Mouse (Mus musculus) layer of hippocampus, postnatal 10 days (tissue): ENCODE data around the gene Morn1. TPM values are rescaled to one million over a fixed set of nuclear protein-coding genes. Genes with fewer than 3 reads are reported as not detected.

Source experiments
- DNase-seq, 2 experiments: peaks; one replicate each; pipeline ENCODE4 v3.0.0; 2021; ENCODE audit warnings: low spot score in 2 of 2
- total RNA-seq, 2 experiments: library from RNA; stranded (reverse); gene quantifications; 2 replicates each; pipeline ENCODE4 v1.2.3; 2021

Morn1 gene
- total RNA-seq, 2 experiments from 2014 or later = 17.8 to 20.6 TPM

DNA sequence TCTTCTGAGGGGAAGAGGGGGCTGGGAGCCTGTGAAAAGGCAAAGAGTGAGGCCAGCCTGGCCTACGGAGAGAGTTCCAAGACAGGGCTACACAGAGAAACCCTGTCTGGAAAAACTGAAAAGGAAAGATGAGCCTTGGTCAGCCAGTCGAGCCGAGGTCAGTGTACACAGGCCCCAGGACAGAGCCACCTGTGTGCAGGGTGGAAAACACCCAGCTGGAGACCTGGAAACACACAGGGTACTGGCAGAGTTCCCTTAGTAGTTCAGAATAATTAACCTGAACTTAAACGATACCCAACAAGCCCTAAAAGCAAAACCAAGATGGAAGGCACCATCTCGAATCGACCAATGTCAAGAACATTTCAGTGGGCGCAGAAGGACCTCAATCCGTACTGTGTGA is 52.1 kb downstream of the Morn1 start:
- no peak for DNase-seq

- DNase-seq = no peak
Observed at GRCm38 (mm10) chr4:155139281-155140045, 53.1 kb downstream of the Morn1 start.

DNA sequence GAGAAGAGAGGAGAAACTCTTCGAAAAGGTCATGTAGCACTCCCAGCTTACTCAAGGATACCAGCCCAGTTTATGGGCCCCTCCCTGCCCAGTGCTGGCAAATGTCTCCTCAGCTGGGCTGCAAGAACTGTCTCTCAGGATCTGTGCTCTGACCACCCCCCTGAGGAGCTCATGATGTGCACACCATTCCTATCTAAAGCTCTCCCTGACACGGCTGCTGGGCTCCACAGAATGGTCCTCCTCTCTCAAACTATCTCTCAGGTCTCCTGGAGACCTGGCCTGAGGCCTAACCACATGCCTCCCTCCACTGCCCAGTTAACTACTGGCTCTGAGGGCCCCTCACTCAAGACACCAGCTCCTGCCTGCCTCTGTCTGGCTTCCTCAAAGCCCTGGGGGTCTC is 53.8 kb downstream of the Morn1 start:
- no peak for DNase-seq

- DNase-seq = no peak
Observed at GRCm38 (mm10) chr4:155140795-155141265, 54.5 kb downstream of the Morn1 start.

- DNase-seq = no peak
Observed at GRCm38 (mm10) chr4:155142836-155143235, 56.5 kb downstream of the Morn1 start.

- DNase-seq = no peak
Observed at GRCm38 (mm10) chr4:155143411-155143810, 57.0 kb downstream of the Morn1 start.

DNA sequence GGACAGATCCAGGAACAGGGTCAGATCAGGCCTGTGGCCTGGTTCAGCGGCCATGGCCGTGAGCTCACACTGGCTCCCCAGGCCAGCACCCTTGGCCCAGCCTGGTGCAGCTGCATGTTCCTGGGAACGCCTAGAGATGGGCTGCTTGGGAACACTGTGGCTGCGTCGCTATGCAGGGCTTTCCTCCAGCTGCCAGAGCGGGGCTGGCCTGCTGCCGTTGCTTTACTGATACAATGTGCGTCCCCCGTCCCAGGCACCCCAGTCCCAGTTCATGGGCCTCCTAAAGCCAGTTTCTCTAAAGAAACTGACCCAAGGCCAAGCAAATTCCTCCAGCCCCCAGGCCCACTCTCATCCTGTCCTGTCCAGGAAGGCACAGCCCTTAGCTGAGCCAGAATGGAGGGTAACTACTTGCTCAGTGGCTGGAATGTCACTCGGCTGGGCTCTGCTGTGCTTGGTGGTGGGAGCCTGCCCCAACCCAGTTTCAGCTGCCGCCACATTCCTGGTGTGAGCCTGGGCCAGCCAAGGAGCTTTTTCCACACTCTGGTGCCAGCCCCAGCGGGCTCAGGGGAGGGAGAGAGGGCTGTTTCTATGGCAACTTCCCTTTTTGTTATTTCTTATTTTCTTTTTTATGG is 57.6 kb downstream of the Morn1 start:
- DNase-seq = peak; percentile 71 to 74

GRCm38 (mm10) chr4:155144548-155145180 is 58.3 kb downstream of the Morn1 start:
- DNase-seq = no peak

- no peak for DNase-seq
Observed at GRCm38 (mm10) chr4:155146107-155146823, 59.9 kb downstream of the Morn1 start.

DNA sequence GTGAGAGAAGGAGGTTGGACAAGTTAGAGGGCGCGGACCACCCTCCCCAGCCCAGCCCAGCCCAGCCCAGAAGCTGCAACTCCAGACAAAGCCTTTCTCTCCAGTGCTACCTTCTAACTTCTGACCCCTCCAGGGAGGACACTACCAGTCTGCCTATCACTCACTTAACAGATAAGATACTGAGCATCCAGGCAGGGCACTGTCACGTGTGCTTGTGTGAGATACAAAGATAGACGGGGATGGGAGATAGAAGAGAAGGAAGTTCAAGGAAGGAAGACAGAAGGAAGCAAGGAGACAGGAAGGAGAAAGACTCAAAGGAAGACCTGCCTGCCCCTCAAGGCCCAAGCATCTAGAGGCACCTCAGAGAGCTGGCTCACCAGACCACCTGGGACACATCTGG is 62.1 kb downstream of the Morn1 start:
- no peak for DNase-seq

DNA sequence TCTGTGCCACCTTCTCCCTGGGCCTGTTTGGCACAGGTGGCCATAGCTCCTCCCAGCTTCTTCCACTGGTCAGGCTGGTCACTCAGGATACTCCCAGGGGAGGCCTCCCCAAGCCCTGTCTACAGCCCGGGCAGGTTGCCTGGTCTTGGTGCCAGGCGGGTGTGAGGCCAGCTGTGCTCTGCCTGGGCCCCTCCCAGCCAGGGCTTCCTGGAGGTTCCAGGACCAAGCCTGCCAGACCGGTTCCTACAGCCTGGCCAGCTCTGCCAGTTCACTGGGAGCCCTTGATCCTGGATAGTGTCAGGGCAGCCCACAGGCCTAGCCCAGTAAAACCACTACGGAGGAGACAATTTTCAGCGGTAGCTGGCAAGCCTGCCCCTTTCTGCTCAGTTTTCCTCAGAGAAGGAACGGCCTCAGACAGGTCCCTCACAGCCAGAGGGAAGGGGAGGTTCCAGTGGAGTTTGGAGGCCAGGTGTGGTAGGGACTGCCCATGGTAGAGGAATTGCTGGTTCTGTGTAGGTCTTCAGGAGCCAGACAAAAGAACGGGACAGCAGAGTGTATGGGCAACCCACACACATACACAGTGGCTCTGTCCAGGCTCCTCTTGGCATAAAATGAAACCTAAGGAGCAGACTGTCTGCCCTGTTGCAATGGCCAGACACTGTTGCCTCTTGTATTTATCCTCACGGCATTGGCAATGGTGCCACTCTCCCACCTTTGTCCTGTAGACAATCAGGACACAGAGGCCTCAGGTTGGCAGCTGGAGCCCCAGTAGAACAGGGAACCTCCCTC is 62.7 kb downstream of the Morn1 start:
- no peak for DNase-seq

- DNase-seq = no peak
Observed at GRCm38 (mm10) chr4:155149941-155150275, 63.5 kb downstream of the Morn1 start.

GRCm38 (mm10) chr4:155150276-155151113 is 64.1 kb downstream of the Morn1 start:
- DNase-seq = peak; percentile 62 to 75

DNA sequence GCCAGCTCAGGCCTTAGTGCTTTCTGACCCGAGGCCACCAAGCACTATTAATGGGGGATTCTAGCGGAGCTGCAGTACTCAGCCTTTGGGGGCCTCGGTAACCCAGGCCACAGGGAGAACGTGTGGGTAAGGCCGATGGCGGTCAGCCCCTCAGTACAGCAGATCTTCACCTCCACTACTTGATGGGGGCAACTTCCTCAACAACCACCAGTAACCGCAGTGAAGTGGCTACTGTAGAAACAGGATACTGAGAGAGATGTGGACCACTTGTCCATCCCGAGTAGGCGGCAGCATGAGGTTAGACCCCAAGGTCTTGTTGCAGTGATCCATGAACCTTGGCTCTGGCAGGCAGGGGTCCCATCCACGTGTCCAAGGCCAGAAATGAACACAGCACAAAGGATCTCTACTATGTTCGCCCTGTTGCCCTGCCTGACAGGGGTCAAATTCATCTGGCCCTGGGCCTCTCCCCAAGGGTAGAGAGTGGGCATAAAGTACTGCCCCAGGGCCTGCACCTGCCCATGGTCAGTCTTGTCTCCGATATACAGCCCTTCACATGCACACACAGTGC is 64.9 kb downstream of the Morn1 start:
- DNase-seq = no peak

GRCm38 (mm10) chr4:155151845-155152244 is 65.5 kb downstream of the Morn1 start:
- DNase-seq = no peak

DNA sequence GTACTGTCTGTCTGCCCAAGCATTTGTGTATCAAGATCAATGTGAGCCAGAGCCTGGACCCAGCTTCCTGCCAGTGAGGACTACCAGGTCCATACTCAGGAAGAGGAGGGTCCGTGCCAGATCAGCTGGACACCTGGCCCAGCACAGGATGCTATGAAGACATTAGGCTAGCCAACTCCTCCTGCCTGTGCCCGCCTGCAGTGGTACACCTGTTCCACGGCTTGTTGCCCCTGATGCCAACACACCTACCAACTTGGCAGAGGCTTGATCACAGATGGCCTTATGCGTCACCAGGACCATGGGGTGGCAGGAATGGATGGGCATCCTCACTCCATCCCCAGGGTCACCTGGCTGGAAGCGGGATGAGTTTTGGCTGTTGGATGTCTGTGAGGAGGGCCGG is 66.1 kb downstream of the Morn1 start:
- DNase-seq = no peak

DNA sequence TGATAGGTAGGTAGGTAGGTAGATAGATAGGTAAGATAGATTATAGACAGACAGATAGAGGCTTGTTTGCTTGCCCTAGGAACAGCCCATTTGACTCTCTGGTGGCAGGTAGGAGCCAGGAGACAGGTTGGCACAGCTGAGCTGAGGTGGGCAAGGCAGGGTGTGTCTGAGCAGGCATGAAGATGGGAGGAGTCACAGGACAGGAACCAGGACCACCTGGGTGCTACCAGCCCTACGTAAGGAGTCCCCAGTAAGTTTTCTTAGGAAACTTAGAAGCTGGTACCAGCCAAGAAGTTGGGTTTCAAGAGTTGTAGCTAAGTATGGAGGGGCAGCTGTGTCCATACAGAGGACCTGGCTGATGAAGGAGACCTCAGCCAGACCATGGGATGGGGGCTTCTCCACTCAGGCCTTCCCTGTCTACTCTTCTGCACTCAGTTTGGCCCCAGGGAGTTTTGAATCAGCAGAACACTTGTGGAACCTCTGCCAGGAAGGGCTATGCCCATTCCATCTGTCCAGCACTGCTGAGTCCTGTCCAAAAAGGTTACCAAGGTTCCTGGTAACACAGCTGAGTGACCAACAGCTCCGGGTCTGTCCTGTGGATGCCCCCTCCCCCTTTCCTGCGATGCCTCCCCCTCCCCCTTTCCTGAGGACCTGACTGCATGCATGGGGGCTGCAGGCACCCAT is 67.2 kb downstream of the Morn1 start:
- no peak for DNase-seq

DNA sequence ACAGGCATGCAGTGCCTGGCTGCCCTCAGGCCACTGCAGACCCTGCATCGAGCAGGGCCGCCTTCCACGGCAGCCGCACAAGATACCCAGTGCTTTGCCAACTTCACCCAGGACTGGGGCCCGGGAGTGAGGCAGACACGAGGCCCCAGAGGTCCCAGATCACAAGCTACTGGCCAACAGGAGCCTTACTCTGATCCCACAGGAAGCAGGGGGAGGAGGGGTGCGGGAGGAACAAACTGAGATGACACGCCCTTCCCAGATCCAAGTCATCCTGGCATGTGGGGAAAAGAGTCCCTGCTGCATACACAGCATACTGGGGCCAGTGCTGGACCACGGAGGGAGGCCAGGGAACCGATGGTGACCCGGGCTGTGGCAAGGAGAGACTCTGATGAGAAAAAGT is 68.6 kb downstream of the Morn1 start:
- DNase-seq = no peak

- DNase-seq = no peak
Observed at GRCm38 (mm10) chr4:155156734-155157133, 70.4 kb downstream of the Morn1 start.
